Mouse (Mus musculus) embryonic facial prominence, embryonic 15.5 days (tissue): ENCODE results near the gene Lmtk3. TPM values are rescaled to one million over a fixed set of nuclear protein-coding genes. Genes with fewer than 3 reads are reported as not detected.

Source experiments
- ATAC-seq: fragments of 200-750 bp; cut with Nextera tagmentation; 2 replicates; pipeline ENCODE4 v1.8.0; 2017; ENCODE audit warnings: low read depth, moderate TSS enrichment; ENCODE audit not compliant: insufficient number of reproducible peaks, low FRiP score, low TSS enrichment
- H3K27ac ChIP-seq: fragments of 300-500 bp; sonication (generic); replicated peaks from 2 replicates; pipeline ENCODE4 v1.5.1; 2015; ENCODE audit warnings: mild to moderate bottlenecking, inconsistent platforms
- H3K27me3 ChIP-seq: fragments of 300-500 bp; sonication (generic); 2 replicates; pipeline ENCODE4 v1.6.1; 2015; ENCODE audit warnings: inconsistent platforms
- H3K36me3 ChIP-seq: fragments of 300-500 bp; sonication (generic); 2 replicates; pipeline ENCODE4 v1.6.1; 2015; ENCODE audit warnings: mild to moderate bottlenecking, inconsistent platforms
- H3K4me1 ChIP-seq: fragments of 300-500 bp; sonication (generic); 2 replicates; pipeline ENCODE4 v1.6.1; 2015; ENCODE audit warnings: inconsistent platforms
- H3K4me2 ChIP-seq: fragments of 300-500 bp; sonication (generic); replicated peaks from 2 replicates; pipeline ENCODE4 v1.6.1; 2015; ENCODE audit warnings: mild to moderate bottlenecking, inconsistent platforms
- H3K4me3 ChIP-seq: fragments of 300-500 bp; sonication (generic); replicated peaks from 2 replicates; pipeline ENCODE4 v1.5.1; 2015; ENCODE audit warnings: mild to moderate bottlenecking, inconsistent platforms
- H3K9ac ChIP-seq: fragments of 300-500 bp; sonication (generic); 2 replicates; pipeline ENCODE4 v1.6.1; 2015; ENCODE audit warnings: inconsistent platforms
- H3K9me3 ChIP-seq: fragments of 300-500 bp; sonication (generic); replicated peaks from 2 replicates; pipeline ENCODE4 v1.6.1; 2016; ENCODE audit warnings: inconsistent platforms
- WGBS: fragments of 180-500 bp; shearing (Covaris S2); methylation state at CpG from one replicate; pipeline ENCODE4 v1.1.7; 2015; 5-methylcytosine and 5-hydroxymethylcytosine counted together
- polyA plus RNA-seq: library from polyadenylated mRNA; unstranded; fragments of >200 nt; fragmentation: Nextera tagmentation; extraction: Ambion mirVana; gene quantifications from 2 replicates; pipeline ENCODE4 v1.2.1, GENCODE M21; 2015

The Lmtk3 gene
- polyA plus RNA-seq, 1 experiment from 2014 or later, result 1.9 TPM

DNA sequence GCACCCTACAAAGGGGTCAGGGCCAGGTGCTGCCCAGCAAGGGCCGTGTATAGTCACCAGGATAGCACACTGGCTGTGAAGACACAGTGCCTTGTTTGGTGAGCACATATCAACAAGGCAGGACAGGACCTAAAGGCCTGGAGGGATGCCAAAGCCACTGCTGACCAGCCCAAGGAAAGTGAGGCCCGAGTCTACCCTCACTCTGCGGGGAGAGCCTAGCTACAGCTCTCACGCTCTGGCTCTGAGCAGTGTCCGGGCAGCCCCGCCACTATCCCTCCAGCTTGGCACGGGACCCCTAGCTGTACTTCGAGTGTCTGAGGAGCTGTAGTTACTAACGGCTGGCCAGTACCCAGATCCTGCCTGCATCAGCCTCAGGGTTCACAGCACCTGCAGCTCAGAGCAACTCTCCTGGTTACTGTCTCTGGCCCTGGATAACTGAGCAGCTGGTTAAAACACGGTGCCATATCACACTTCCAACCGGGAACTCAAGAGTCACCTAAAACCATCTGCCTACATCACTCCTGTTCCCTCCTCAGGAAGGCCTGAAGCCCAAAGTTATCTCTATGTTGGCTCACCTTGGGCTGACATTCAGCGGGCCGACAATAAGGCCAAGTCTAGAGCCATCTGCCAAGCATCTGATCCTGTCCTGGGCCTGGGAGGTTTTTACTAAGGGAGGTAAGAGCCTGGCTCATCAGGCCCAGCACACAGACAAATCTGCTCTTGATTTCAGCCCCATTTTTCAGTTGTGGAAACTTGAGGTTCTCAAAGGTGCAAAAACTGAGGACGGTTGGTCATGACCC is 25.9 kb downstream of the Lmtk3 start:
- no peaks in the 10 kb centered on the region for H3K27me3 ChIP-seq
- WGBS, result 86% methylated on average over 14 of the region's 14 CpGs
- H3K4me3 ChIP-seq, result no peak overlapping the region
- peaks cover 68% of the 10 kb centered on the region for H3K36me3 ChIP-seq
- H3K4me1 ChIP-seq, result peaks cover 19% of the 10 kb centered on the region
- no peak overlapping the region for H3K4me2 ChIP-seq
- no peak for ATAC-seq
- no peak overlapping the region for H3K9ac ChIP-seq
- no peak overlapping the region for H3K27ac ChIP-seq
- H3K9me3 ChIP-seq, result no peaks in the 10 kb centered on the region

DNA sequence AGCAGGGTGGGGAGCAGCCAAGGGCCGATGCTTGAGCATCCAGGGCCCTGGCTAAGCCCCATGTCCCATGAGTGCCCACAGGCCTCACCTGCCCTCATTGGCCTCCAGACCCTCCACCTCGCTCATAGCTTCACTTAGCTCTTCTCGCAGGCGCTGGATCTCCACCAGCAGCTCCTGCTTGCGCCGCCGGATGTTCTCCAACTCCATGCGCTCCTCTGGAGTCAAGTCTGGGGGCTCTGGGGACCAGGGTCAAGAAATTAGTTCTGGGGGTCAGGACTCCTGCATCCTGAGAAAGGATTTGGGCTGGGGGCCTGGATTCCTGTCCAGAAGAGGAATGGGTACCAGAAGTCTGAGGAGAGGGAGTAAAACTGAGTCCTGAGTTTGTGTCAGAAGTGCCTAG is 29.4 kb downstream of the Lmtk3 start:
- Histone ChIP-seq H3K36me3 (peaks cover 49% of the 10 kb centered on the region), H3K9ac (peak overlapping the region; percentile 100), H3K4me2 (peak overlapping the region; percentile 71), H3K27me3 (no peaks in the 10 kb centered on the region), H3K4me3 (peak overlapping the region; percentile 96), H3K4me1 (peaks cover 29% of the 10 kb centered on the region), H3K27ac (0 out of 2 replicates have a peak overlapping the region, but pooled peaks have one; percentile 99), H3K9me3 (no peaks in the 10 kb centered on the region)
- WGBS, result 73% methylated on average over 8 of the region's 8 CpGs
- no peak for ATAC-seq

- H3K4me1 ChIP-seq, result peaks cover 22% of the 10 kb centered on the region
- peak within 1 kb of the TSS; percentile 96 for H3K4me3 ChIP-seq
- WGBS, result under 1% methylated on average over 92 of the region's 92 CpGs
- H3K36me3 ChIP-seq, result peaks cover 38% of the 10 kb centered on the region
- 0 out of 2 replicates have a peak, but pooled peaks cover 3% of the 10 kb centered on the region for H3K27me3 ChIP-seq
- peak within 1 kb of the TSS; percentile 99 for H3K27ac ChIP-seq
- peak within 1 kb of the TSS; percentile 100 for H3K9ac ChIP-seq
- no peaks in the 10 kb centered on the region for H3K9me3 ChIP-seq
- peak; percentile 98 for ATAC-seq
- peak within 1 kb of the TSS; percentile 71 for H3K4me2 ChIP-seq
These were observed 30.5 kb downstream of the Lmtk3 start, which contains the start of gene Cyth2 for GRCm38 (mm10) chr7:45813787-45814779. Gene Cyth2 (minus strand): TSS chr7:45814581.

DNA sequence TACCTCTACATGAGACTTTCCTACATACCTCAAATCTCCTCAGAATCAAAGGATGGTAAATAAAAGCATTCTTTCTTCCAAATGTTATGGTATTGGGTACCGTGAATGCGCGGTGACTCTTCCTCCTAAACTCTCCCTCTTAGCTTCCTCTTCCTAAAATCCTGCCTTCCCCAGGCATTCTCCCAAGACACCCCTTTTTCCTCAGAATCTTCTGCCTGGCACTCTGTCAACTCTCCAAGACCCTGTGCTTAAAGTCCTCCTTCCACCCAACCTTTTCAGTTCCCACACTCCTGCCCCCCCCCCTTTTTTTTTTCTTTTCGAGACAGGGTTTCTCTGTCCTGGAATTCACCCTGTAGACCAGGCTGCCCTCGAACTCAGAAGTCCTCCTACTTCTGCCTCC is 31.3 kb downstream of the Lmtk3 start:
- Histone ChIP-seq H3K4me2 (peak overlapping the region; percentile 52), H3K36me3 (peaks cover 30% of the 10 kb centered on the region), H3K27ac (0 out of 2 replicates have a peak overlapping the region, but pooled peaks have one; percentile 2), H3K27me3 (0 out of 2 replicates have a peak, but pooled peaks cover 4% of the 10 kb centered on the region), H3K4me1 (peaks cover 23% of the 10 kb centered on the region), H3K9ac (no peak overlapping the region), H3K9me3 (no peaks in the 10 kb centered on the region), H3K4me3 (peak overlapping the region; percentile 38)
- 4% methylated on average over 5 of the region's 5 CpGs for WGBS
- no peak for ATAC-seq

DNA sequence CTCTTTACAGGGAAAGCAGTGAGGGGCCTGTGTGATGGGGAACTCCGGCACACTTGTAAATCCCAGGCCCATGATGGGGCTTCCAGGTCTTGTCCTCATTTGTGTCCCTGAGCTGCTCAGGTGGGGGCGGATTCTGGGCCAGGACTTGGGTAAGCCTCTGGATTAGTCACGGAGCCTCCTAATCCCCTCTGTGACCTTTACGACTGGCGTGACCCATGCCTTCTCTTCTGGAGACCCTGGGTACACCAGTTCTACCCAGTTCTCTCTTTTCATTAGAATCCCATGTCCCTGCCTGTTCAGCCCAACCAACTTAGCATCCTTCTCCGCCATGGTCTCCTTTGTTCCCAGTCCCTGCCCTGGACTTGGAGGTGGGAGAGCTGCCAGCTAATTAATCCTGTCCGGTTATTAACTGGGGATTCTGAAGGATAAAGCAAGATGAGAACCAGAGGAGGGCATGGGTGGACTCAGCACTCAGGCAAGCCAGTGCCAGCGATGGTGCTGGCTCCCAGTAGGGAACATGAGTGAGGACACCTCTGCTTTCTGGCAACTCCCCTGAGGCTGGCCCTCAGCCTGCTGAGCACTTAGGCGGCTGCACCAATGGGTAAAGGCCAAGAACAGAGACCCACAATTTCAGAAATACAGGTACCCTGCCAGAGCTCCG is 31.9 kb downstream of the Lmtk3 start:
- Histone ChIP-seq H3K4me2 (peak overlapping the region; percentile 52; the same call in 1 of the 2 replicates), H3K27ac (0 out of 2 replicates have a peak overlapping the region, but pooled peaks have one; percentile 2), H3K9ac (peak overlapping the region; percentile 9; the same call in 1 of the 2 replicates), H3K9me3 (no peaks in the 10 kb centered on the region), H3K4me1 (peaks cover 25% of the 10 kb centered on the region), H3K36me3 (peaks cover 24% of the 10 kb centered on the region), H3K27me3 (0 out of 2 replicates have a peak, but pooled peaks cover 4% of the 10 kb centered on the region), H3K4me3 (peak overlapping the region; percentile 38; the same call in 1 of the 2 replicates)
- WGBS, result 37% methylated on average over 10 of the region's 10 CpGs
- no peak for ATAC-seq

DNA sequence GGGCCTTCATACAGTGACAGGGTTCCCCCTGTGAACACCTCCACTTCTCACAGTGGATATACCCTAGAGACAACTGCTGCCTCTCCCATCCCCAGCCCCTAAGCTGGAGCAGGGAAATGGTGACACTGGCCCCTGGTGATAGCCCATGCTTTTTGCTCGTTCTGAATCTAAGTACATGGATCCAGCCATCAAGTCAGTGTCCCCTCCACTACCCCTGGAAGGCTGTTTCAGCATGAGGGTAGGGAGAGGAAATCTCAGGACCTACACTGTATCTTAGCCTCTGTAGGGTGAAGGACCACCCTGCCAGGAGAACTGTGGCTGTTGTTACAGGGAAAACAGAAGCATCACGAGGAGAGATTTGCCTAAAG is 32.4 kb downstream of the Lmtk3 start:
- Histone ChIP-seq H3K27ac (no peak overlapping the region), H3K36me3 (peaks cover 19% of the 10 kb centered on the region), H3K4me3 (no peak overlapping the region), H3K9me3 (no peaks in the 10 kb centered on the region), H3K27me3 (0 out of 2 replicates have a peak, but pooled peaks cover 4% of the 10 kb centered on the region), H3K4me2 (no peak overlapping the region), H3K9ac (no peak overlapping the region; the same call in 1 of the 2 replicates), H3K4me1 (peaks cover 25% of the 10 kb centered on the region)
- WGBS, result 48% methylated on average over 2 of the region's 2 CpGs
- no peak for ATAC-seq

- no peak overlapping the region for H3K9ac ChIP-seq
- peaks cover 11% of the 10 kb centered on the region for H3K4me1 ChIP-seq
- H3K9me3 ChIP-seq, result no peaks in the 10 kb centered on the region
- peaks cover 23% of the 10 kb centered on the region for H3K36me3 ChIP-seq
- 8% methylated on average over 25 of the region's 25 CpGs for WGBS
- H3K27ac ChIP-seq, result no peak overlapping the region
- 0 out of 2 replicates have a peak, but pooled peaks cover 4% of the 10 kb centered on the region for H3K27me3 ChIP-seq
- ATAC-seq, result no peak
- peak overlapping the region; percentile 40 for H3K4me2 ChIP-seq
- peak overlapping the region; percentile 24; the same call in 1 of the 2 replicates for H3K4me3 ChIP-seq
These were observed 36.3 kb downstream of the Lmtk3 start for GRCm38 (mm10) chr7:45819843-45820242.

GRCm38 (mm10) chr7:45820913-45821312 is 37.4 kb downstream of the Lmtk3 start:
- no peak overlapping the region for H3K9ac ChIP-seq
- H3K9me3 ChIP-seq, result no peaks in the 10 kb centered on the region
- no peak overlapping the region for H3K27ac ChIP-seq
- no peak overlapping the region for H3K4me2 ChIP-seq
- H3K36me3 ChIP-seq, result peaks cover 34% of the 10 kb centered on the region
- ATAC-seq, result no peak
- H3K27me3 ChIP-seq, result 0 out of 2 replicates have a peak, but pooled peaks cover 4% of the 10 kb centered on the region
- H3K4me1 ChIP-seq, result peaks cover 3% of the 10 kb centered on the region; the same call in 1 of the 2 replicates
- no peak overlapping the region for H3K4me3 ChIP-seq

DNA sequence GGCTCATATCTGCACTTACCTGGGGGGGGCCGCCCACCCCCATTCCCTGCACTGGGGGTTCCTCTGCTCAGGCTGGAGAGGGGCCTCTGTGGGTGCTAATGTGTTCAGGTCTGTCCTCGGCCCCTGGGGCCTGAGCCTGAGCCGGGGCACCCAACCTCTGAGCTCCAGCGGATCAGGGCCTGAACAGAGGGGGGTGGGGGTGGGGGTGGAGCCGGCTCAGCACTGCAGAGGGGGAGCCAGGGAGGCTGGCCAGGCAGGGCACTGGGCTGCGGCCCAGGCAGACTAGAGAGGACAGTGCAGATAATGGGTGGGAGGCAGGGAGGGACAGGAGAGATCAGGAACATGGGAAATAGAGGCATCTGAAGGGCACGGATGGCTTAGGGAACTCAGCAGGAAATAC is 41.1 kb downstream of the Lmtk3 start, which contains the start of gene Kcnj14:
TSS of gene Kcnj14 (minus strand) at position 185 of the 400 bp plus-strand sequence.
- WGBS, result 71% methylated on average over 7 of the region's 7 CpGs
- Histone ChIP-seq H3K4me2 (no peak within 1 kb of the TSS), H3K4me3 (no peak within 1 kb of the TSS), H3K36me3 (peaks cover 61% of the 10 kb centered on the region), H3K9me3 (no peaks in the 10 kb centered on the region), H3K27ac (no peak within 1 kb of the TSS), H3K4me1 (peaks cover 6% of the 10 kb centered on the region), H3K27me3 (no peaks in the 10 kb centered on the region), H3K9ac (no peak within 1 kb of the TSS; the same call in 1 of the 2 replicates)
- ATAC-seq, result no peak

DNA sequence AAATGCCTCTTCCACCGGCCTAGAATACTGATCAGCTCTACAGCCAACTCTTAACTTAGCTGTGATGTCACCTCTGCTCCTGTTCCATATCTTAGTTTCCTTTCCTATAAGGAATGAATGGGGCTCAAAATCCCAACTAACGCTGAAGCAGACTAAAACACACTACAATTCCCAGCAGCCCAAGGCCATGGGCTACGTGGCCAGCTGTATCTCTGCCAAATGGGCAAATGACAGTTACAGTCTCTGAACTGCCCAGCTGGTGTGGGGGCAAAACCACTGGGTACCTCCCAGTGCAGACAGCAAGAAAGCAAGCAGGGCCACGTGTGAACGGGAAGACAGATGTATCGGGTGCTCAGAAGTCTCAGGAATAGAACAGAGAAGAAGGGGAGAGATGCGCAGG is 43.1 kb downstream of the Lmtk3 start:
- Histone ChIP-seq H3K27me3 (peaks cover 7% of the 10 kb centered on the region), H3K4me2 (no peak overlapping the region), H3K27ac (no peak overlapping the region), H3K9ac (no peak overlapping the region), H3K4me3 (no peak overlapping the region), H3K9me3 (no peaks in the 10 kb centered on the region), H3K4me1 (peaks cover 13% of the 10 kb centered on the region), H3K36me3 (peaks cover 61% of the 10 kb centered on the region)
- WGBS, result 93% methylated on average over 7 of the region's 7 CpGs
- no peak for ATAC-seq
